Mouse (Mus musculus): ENCODE results near the gene Cngb1.

Gene Cngb1

DNA sequence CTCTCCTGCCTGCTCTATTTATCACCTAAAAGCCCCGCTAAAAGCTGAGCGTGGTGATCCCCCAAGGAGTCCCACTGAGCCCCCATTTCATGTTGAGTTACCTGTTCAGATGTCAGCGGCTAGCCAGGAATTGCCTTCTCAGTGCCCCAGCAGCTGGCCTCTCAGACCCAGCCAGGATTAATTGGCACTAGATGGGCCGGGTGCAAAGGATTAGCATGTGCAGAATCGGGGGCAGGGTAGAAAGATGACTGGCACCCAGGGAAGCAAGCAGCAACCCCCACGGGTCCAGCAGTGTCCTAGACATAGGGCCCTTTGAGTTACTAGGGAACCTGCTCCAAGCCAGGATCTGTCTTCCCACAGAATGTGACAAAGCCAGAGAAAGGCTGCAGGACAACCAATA, at the start of gene Cngb1:
Gene Cngb1, minus strand, starts transcription at position 155 of the 400 bp plus-strand sequence.
- DNase-seq (ENCODE audit: low read depth) = no peak

DNA sequence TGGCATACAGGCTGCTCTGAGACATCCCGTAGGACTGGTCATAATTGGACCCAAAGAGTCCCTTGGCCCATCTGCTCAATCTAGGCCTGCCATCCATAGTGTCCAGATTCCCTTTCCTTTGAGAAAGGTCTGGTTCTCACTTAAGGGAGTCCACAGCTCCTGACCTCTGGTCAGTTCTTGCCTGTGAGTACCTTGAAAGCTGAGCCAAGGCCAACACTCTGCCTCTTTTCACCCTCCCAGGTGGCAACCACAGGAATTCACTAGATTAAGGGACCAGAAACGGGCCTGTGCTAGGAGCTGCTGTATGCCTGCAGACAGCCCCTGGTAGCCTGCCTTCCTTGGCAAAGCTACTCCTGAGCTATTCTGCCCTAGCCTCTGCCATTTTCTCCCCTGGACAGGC, 48.2 kb upstream of the Cngb1 start:
- no peak for DNase-seq (ENCODE audit: low read depth)

DNA sequence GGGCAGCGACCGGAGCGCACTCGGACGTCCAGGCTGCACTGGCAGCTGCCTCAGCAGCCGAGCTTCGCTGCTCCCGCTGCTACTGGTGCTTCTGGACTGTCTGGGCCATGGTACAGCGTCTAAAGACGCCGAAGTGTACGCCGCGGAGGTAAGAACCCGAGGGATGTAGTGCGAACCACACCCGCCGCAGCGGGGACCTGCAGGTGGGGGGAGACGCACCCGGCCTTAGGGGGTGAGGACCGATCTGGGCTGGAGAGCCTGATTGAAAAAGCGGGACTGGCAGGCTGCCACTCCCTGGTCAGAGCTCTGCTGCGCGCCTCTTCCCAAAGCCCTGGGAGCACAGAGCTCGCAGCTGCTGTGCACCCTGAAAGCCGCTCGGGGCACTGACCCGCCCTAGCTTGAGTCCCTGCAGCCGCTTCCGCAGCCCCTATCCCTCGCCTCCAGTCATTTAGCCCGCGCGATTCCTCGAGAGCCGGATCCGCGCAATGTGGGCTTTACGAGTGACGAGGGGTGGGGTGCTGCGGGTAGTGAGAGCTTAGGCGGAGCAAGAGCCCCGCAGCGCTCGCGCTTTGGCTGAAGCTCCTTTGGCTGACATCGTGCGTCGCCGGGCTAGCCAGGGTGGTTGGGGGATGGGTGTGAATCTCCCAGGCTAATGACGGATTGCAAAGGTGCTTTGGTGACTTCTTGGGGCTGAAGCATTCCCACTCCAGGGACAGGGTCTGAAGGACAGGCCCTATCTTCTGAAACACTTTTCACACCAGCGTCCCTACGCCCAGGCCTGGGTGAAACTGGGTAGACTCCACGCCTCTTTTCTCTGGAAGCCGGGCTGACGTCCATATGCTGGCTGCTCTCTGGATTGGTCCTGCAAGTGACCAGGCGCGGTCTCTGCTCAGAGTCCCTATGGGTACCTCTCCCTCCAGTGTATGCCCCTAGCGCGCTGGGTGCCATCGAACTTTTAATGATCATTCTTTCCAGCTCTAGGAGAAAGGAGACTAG, 46.8 kb upstream of the Cngb1 start:
- no peak for DNase-seq (ENCODE audit: low read depth)

DNA sequence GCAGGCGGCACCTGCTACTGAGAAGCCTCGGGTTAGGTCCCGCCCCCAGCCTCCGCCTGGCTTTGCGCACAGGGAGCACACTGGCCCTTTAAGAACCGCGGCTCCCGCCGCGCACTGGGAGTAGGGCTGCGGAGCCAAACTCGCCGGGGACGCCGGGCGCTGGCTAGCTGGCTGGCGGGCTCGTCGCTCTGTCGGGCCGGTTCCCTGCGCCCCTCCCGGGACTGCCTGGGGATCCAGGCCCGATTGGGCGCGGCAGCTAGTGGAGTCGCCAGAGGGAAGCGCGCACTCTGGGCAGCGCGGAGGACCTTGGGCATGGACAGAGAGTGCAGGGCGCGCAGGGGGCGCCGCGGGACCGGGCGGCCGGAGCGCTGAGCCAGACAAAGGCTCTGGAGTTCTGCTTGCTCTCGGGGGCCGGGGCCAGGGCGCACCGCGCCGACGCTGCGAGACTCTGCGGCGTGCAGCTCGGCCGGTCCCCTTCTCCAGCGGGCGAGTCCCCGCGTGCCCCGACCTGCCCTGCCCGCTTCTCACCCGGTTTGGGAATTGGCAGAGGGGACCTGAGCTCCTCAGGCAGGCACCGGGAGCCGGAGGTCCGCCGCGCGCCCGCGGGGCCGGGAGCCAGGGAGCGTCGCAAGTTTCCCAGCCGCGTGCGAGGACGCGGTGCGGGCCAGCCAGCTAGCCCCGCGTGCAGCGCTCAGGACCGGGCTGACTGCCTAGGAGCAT, 45.9 kb upstream of the Cngb1 start, which contains the start of gene Mmp15:
Gene Mmp15, plus strand, starts transcription at position 118 of the 720 bp plus-strand sequence.
- DNase-seq (ENCODE audit: low read depth) = no peak

DNA sequence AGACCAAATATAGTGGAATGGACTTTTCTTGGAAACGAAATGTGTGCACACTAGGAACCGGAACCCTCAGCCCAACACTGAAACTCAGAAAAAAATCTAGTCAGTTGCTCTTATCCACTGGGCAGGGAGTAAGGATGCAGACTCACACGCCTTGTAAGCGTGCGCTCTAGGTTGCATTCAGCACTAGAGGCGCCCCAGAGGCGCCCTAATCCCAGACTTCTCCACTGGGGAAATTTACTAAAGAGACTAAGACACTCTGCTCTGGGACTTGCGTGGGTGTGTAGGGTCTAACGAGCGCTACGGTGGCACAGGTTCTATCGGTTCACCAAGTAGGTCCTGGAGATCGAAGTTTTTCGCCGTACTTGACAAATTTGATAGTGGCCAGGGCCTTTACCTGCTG, 45.1 kb upstream of the Cngb1 start:
- DNase-seq (ENCODE audit: low read depth) = no peak

DNA sequence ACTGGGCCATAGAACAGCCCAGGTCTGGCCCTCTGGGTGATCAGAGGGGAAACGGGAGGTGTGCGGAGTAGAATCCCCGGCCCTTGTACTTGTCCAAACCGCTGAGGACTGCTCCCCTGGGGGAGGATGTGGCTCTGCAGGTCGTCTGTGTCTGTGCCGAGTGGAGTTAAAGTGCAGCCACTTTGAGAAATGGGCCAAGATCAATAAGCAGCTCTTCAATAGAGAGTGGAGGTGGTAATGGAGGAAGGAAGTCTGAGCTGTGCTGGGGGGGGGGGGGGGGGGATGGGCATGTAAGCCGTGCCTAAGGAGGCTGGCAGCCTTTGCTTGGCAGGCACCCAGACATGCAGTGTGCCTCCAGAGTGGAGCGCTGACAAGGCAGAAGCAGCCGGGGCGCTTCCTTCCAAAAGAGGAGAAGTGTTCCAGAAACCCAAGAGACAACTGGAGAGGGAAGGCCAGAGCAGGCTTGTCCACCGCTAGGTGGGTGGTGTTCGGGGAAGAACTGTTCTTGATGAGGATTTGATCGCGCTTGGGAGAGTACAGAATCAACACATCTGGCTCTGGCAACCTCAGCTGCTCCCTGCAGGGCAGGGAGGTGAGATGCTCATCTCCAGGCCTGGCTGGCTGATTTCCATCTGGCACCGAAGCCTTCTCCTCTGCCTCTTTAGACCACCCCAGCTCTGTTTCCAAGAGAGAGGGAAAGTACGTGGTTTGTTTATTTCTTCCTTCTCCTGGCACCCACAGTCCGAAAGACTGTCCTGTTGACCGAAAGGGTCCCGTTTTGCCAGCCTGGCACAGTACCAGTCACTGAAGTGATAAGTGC, 42.6 kb upstream of the Cngb1 start:
- no peak for DNase-seq (ENCODE audit: low read depth)

DNA sequence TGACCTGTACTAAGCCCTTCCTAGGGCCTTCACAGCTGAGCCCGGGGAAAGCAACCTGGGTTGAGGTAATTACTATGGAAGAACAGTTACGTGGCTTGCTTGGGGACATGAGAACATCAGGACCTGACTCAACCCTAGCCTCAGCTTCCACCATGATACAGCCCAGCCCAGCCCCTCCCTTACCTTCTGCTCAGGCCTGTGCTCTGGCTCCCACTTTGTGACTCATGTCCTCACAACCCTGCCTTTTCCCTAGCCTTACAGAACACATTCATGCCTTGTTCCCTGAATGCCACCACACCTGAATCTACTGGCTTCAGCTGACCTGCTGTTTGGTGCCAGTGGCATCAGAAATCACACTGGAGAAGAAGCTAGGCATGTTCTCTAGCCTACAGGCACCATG, 42.0 kb upstream of the Cngb1 start:
- no peak for DNase-seq (ENCODE audit: low read depth)

DNA sequence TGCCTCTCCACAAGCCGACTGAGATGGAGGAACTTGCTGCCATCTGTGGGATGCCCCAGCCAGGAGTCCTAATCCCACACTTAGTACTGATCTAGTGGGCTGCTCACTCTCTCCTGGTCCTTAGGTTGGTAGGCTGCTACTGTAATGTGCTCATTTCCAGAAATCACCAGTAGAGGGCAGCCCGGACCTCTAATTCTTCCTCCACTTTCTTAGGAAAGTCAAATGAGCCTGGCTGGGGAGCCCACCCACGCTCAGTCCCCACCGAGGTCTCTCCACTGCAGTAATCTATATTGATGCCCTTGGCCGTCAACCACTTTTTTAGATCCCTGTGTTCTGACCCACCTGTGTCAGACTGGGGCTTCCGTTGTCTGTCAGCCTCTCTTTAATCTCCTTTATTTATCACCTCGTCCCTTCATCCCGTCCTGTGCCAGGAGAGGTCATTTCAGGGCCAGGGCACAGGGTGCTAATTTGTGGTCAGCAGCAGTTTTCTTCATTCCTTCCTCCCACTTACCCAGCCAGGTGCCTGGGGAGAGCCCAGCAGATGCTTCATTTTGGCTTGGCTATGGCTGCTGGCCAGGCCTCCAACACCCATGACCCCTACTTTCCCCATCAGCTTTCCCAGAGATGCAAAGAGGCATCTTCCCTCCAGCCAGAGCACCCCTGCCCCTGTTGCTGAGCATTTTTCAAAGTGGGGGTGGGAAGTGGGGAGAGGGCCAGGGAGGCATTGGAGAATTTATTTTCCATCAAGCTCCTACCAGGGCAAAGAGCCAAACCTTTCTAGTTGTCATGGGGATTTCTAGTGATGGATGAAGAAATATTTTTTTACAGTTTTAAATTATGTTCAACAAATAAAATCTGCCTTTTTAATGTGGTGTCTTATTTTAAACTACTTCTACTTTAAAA, 40.5 kb upstream of the Cngb1 start:
- DNase-seq (ENCODE audit: low read depth) = no peak

DNA sequence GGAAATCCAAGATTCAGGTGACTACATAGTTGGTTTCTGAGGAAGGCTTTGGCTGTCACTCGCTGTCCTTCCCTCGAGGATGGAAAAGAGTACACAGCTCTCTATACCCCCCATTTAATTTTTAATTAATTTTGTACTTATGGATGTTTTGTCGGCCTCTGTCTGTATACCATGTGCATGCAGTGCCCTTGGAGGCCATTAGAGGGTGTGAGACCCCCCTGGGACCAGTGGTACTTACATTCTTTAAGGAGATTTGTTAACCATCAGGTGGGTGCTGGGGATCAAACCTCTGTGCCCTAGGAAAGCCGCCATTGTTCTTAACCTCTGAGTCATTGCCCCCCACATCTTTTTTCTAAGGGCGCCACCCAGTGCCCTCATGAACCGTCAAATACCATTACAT, 38.3 kb upstream of the Cngb1 start:
- DNase-seq (ENCODE audit: low read depth) = no peak

DNA sequence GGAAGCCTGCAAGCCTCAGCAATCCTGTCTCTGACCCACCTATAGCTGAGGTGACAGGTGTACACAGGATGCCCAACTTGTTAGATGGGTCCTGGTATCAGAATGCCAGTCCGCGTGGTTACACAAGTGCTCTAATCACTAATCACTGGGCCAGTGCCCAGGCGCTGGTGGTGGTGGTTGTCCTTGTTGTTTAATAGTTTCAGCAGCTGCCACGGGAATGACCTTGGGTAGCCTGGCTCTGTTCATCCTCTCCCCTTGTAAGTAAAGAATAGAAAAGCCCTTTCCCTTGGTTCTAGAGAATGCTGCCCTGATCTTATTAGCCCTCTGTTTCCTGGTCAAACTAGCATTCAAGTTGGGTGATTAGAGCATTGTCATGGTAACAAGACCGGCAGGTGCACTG, 35.3 kb upstream of the Cngb1 start:
- DNase-seq (ENCODE audit: low read depth) = no peak

DNA sequence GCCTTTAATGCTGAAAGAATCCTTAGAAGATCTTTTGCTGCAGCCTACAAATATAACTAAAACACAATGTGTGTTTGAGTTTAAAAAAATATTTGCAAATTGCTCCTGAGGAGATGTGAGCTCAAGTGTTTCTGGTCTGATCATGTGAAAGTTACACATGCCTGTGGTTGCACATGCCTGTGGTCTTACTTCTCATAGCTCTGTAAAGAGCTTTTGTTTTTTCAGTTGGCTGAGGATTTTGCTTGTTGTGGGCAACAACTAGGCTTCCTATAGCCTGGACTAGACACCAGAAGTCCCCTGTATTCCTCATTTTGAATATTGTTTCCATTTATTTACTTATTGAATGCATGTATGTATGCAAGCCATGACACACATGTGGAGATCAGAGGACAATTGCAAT, 30.0 kb upstream of the Cngb1 start:
- no peak for DNase-seq (ENCODE audit: low read depth)

DNA sequence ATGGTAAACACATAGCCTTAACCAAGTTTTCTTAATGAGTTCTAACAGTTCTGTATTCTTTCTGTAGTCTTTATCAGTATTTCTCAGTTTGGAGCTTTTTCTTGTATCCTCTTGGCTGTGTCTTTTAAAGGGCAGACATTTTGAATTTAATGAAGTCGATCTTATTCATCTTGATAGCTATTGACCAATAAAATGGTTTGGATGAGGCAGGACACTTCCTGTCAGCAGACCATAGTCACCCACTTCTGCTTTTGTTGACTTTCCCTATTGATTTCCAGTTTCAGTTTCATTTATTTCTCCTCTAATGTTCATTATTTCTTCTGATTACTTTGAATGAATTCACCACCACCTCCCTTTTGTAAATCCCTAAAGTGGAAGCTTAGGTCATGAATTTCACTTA, 29.3 kb upstream of the Cngb1 start:
- no peak for DNase-seq (ENCODE audit: low read depth)

DNA sequence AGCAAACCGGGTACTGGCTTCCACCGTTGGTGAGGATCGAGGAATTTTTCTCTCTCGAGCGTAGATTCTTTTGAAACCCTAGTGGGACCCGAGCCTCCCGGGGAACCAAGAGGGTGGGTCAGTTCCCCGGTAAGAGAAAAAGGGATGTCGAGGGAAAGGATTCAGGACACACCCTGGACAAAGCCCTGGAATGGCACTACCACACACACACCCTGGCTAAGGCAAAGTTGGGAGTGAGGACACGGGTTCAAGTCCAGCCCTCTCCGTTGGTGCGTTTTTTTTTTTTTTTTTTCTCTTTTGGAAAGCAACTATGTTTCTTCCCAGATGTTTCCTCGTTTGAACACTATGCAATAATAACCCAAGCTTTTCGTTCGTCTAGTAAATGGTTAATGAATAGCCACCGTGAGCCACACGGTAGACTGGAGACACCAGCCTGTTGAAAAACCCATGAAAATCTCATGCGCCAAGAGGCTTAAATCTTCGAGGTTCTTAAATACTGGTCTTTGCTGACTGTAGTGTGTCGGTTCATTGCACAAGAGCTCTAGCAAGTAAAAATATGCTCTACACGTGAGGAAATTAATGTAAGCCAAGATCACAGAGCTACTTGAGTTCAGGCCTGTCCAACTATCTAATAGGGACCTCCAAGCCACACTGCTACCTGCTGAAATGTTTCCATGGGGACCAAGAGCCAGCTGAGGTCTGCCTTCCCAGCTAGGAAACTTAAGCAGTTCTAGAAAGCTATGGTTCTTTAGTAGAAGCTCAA, 26.2 kb upstream of the Cngb1 start:
- no peak for DNase-seq (ENCODE audit: low read depth)

DNA sequence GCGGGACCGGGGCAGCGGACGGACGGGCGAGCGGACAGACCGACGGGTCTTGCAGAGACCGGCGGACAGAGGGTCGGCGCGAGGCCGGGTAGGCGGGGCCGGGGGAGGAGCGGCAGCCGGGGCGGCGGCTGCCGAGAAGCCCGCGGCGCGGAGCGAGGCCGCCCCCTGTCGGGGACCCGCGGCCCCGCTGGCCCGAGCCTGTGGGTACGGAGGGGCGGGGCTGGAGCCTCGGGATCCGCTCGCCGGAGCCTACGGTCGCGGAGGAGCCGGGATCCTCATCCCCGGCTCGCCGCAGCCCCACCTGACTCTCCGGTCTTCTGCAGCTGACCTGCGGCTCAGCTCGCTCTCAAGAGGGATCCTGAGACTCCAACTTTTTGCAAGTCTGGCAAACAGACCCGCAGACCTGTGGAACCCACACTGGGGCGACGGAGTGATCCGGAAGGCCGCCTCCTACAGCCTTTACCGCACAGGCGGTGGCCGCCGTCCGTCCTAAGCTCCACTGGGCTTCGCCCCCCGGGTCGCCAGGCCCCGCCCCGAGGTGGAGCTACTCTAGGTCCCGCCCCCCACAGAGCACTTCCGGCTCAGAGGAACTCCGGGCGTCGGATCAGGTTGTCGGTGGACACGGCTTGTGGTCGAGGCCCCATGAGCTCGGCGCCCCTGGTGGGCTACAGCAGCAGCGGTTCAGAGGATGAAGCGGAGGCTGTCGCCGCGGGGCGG, 25.5 kb upstream of the Cngb1 start, which contains the start of the genes Zfp319 and Usb1:
Gene Zfp319, minus strand, starts transcription at position 231 of the 717 bp plus-strand sequence.
Gene Usb1, plus strand, starts transcription at position 565 of the 717 bp plus-strand sequence.
- DNase-seq (ENCODE audit: low read depth) = peak; percentile 85

DNA sequence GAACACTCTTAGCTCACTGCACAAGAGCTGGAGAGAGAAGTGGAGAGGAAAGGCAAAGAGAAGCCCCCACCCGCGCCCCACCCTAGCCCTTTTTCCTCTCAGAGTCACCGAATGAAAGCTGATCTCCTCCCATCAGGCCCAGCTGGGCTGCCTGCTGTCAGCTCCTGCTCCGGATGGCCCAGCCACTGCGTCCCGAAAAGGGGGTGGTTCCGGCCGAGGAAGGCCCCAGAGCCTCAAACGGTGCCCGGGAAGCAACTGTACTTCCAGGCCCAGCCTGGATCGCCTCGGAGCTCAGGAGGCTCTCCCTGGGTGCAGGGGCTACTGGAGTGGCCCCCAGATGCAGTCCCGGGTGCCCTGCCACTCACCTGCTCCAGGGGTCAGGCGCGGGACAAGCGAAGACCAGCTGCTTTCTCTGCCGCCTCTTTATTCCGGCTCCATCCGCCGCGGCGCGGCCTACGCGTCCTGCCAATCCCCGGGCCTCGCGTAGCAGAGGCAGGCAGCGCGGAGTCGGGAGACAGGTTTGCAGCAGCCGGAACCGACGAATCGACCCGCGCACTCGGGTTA, 24.9 kb upstream of the Cngb1 start:
- DNase-seq (ENCODE audit: low read depth) = no peak

DNA sequence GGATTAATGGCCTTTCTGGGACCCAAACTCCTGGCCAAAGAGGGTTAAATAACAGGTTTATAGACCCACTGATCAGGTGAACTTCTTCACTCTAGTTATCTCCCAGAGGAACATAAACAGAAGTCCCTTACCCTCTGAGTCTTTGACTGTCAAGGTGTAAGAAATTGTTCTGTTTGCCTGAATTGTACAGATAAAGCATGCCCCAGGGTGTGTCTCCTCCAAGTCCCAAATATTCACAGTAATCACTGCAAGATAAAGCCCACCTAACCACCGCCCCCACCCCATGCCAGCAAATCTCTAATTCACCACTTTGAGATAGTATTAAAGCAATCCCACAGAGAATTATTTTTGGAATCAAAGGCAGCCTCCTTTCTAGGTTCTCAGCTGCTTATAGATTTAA, 24.0 kb upstream of the Cngb1 start:
- DNase-seq (ENCODE audit: low read depth) = no peak

DNA sequence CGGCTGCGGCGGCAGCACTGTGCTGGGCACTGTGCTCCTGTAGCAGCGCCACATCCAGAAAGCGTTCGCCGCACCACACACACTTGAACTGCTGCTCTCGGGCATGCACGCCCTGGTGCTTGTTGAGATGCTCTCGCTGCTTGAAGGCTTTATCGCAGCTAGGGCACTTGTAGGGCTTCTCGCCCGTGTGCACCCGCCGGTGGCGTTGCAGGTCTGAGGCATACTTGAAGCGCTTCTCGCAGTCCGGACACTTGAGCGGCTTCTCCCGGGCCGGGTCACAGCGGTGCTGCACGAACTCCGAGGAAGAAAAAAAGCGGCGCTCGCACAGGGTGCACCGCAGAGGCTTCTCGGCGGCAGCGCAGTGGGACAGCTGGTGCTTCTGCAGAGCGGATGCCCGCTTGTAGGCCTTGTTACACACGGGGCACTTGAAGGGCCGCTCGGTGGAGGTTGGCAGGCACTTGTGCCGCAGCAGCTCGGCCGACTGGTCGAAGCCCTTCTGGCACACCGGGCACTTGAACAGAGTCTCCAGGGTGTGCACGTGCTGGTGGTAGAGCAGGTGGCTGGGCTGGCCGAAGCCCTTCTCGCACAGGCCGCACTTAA, 21.6 kb upstream of the Cngb1 start:
- DNase-seq (ENCODE audit: low read depth) = no peak

DNA sequence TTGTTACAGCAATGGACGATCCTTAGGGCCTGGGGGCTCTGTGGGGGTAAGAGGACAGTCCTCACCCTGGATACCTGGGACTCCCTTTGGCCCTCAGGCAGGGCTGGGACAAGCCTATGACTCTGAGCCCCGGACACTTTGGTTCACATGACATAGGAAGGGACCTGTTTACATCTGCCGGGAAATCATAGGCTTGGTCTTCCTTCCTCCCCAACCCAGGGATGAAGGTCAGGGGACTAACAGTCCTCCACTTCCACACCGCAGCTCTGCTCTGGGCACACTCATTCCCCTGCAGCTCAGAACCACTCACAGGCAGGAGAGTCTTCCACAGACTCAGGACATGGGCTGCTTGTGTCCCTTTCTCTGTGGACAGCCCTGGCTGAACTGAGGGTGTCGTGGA, 20.4 kb upstream of the Cngb1 start:
- DNase-seq (ENCODE audit: low read depth) = no peak

DNA sequence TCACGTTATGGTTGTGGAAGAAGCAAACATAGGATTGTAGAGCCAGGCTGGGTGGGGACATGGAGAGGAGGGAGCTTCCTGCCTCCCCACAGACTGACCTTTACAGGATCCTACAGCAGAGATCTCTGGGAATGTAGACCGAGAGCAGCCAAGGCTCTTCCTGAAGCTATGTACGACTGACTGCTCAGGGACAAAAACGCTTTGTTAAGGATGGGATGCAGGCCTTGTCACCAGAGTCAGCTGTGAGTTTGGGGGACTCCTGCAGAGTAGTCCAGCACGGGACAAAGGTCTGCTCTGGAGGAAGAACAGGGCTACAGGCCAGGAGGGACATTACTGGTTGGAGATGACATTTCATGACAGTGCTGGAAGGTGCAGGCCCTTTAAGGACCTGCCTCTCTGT, 18.3 kb upstream of the Cngb1 start:
- DNase-seq (ENCODE audit: low read depth) = no peak
